Mouse (Mus musculus) E14TG2a.4 (cell line): ENCODE data around the gene Ubl3.
A peak's percentile ranks its signal among the peaks of the same experiment; 100 is the strongest.

Experiments
- H3K27me3 ChIP-seq: 2 replicates; pipeline ENCODE4 v1.6.1; 2014; ENCODE audit warnings: low read length, control low read depth; ENCODE audit not compliant: insufficient read depth
- H3K36me3 ChIP-seq: 2 replicates; pipeline ENCODE4 v1.6.1; 2014; ENCODE audit warnings: low read length, control low read depth; ENCODE audit not compliant: insufficient read depth
- H3K4me1 ChIP-seq: replicated peaks from 2 replicates; pipeline ENCODE4 v1.6.1; 2014; ENCODE audit warnings: low read depth, low read length, control low read depth
- H3K4me3 ChIP-seq: replicated peaks from 2 replicates; pipeline ENCODE4 v1.5.1; 2014; ENCODE audit warnings: mild to moderate bottlenecking, low read length
- H3K9me3 ChIP-seq: 2 replicates; pipeline ENCODE4 v1.6.1; 2014; ENCODE audit warnings: low read length, control low read depth
- CTCF ChIP-seq: conservative IDR thresholded peaks from 2 replicates; pipeline ENCODE4 v1.5.1; 2014; ENCODE audit warnings: low read length
- NANOG ChIP-seq: IDR thresholded peaks from 2 replicates; pipeline ENCODE4 v1.6.1; 2014; ENCODE audit warnings: borderline replicate concordance, low read length, mixed read lengths
- POU5F1 ChIP-seq: IDR thresholded peaks from 2 replicates; pipeline ENCODE4 v1.6.1; 2014; ENCODE audit warnings: low read length, borderline replicate concordance

Gene Ubl3

GRCm38 (mm10) chr5:148590603-148591447 is 38.2 kb upstream of the Ubl3 start:
- no peak for TF ChIP-seq NANOG
- TF ChIP-seq POU5F1: no peak
- TF ChIP-seq CTCF: no peak
- H3K36me3 ChIP-seq: no peaks in the 10 kb centered on the region
- H3K4me3 ChIP-seq: peak overlapping the region; percentile 37
- H3K4me1 ChIP-seq: peaks cover 64% of the 10 kb centered on the region
- no peaks in the 10 kb centered on the region for H3K27me3 ChIP-seq
- no peaks in the 10 kb centered on the region for H3K9me3 ChIP-seq

GRCm38 (mm10) chr5:148588987-148589386 is 36.4 kb upstream of the Ubl3 start:
- peaks cover 60% of the 10 kb centered on the region for H3K4me1 ChIP-seq
- H3K9me3 ChIP-seq: peaks cover 7% of the 10 kb centered on the region
- H3K4me3 ChIP-seq: no peak overlapping the region
- TF ChIP-seq NANOG: no peak
- TF ChIP-seq CTCF: no peak
- no peak for TF ChIP-seq POU5F1
- no peaks in the 10 kb centered on the region for H3K27me3 ChIP-seq
- H3K36me3 ChIP-seq: no peaks in the 10 kb centered on the region

DNA sequence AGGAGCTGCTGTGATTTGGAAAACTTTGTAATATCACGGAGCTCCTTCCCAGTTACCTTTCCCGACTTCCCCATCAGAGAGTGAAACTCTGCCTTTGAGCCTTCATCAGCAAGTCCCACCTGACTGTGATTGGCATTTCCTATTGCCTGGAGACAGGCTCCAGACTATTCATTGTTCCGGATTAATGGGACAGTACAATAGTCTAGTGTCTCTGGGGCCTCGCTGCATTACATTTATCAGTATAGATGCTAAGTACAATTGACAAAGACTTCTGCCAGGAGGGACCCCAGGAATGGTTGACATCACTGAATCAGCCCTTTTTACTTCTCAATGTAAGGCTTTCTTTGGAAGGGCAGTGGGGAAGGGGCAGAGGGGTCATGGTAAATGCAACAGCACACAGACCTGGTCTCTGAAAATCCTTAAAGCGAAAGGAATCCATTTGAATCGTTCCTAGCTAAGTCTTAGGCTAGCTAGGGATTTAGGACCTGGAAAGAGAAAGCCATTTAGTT is 35.6 kb upstream of the Ubl3 start:
- Histone ChIP-seq H3K36me3 (no peaks in the 10 kb centered on the region), H3K4me1 (peaks cover 53% of the 10 kb centered on the region), H3K9me3 (peaks cover 15% of the 10 kb centered on the region), H3K27me3 (no peaks in the 10 kb centered on the region), H3K4me3 (no peak overlapping the region)
- TF ChIP-seq POU5F1: no peak
- TF ChIP-seq NANOG: no peak
- TF ChIP-seq CTCF: no peak

DNA sequence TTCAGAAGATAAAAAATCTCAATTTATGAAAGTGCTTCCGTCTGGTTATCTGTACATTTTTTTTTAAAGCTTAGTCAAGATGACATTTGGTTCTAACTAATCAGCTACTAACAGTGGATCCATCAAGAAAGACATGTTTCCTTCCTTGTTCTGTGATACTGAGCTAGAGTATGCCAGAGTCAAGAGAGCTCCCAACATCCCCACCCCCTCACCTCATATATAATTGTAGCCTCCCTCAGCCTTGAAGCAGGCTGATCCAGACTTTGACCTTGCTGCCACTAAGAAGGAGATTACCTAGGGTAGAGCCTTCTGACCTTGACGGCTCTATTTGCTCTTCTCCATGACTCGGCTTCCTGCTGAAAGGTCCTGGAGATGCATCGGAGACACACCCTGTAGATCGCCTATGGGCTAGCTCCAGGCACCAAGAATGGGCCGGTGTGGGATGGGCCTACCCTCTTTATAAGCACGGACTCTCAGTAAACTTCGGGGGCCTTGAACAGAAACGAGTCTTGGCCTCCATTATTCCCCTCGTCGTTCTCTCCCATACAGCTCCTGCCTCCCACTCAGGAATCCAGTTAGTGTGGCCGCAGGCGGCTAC is 27.9 kb upstream of the Ubl3 start:
- peaks cover 41% of the 10 kb centered on the region for H3K4me1 ChIP-seq
- H3K4me3 ChIP-seq: no peak overlapping the region
- TF ChIP-seq NANOG (no peak; the same call in 1 of the 2 replicates), POU5F1 (no peak), CTCF (no peak)
- peaks cover 15% of the 10 kb centered on the region for H3K9me3 ChIP-seq
- H3K36me3 ChIP-seq: no peaks in the 10 kb centered on the region
- no peaks in the 10 kb centered on the region for H3K27me3 ChIP-seq

DNA sequence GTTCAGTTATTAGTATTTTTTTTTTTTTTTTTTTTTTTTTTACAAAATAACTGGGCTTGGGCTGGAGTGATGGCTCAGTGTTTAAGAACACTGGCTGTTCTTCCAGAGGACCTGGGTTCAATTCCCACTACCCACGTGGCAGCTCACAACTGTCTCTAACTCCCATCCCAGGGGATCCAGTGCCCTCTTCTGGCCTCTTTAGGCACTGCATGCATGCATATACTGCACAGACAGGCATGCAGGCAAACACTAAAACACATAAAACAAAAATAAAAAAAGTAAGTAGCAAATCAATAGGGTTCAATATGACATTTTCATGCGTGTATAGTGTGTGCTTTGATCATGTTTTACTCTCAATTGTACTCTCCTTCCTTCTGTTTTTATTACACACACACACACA is 26.6 kb upstream of the Ubl3 start:
- Histone ChIP-seq H3K27me3 (no peaks in the 10 kb centered on the region), H3K4me1 (peaks cover 55% of the 10 kb centered on the region), H3K9me3 (peaks cover 10% of the 10 kb centered on the region), H3K36me3 (no peaks in the 10 kb centered on the region), H3K4me3 (no peak overlapping the region)
- TF ChIP-seq NANOG (no peak), CTCF (peak; percentile 72)

DNA sequence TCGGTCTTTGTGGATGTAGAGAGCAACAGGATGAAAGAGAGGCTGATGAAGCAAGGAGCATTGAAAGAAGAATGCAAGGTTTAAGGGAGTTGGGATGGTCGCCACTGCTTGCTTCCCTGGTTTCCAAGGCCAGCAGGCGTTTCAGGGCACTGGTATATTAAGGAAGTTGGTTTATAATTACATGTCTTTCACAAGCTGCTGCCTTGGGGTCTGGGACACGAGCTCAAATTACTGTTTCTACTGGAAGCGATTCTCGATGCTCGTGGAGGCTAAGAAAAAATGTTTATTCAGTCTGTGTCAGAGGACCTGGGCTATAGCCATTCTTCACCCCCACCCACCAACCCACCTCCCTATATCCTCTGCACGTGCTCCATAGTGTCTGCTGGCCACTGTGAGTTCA is 25.8 kb upstream of the Ubl3 start:
- no peaks in the 10 kb centered on the region for H3K36me3 ChIP-seq
- TF ChIP-seq CTCF: no peak
- TF ChIP-seq POU5F1: no peak
- no peak for TF ChIP-seq NANOG
- H3K4me3 ChIP-seq: no peak overlapping the region
- H3K4me1 ChIP-seq: peaks cover 55% of the 10 kb centered on the region
- peaks cover 2% of the 10 kb centered on the region for H3K9me3 ChIP-seq
- H3K27me3 ChIP-seq: no peaks in the 10 kb centered on the region

DNA sequence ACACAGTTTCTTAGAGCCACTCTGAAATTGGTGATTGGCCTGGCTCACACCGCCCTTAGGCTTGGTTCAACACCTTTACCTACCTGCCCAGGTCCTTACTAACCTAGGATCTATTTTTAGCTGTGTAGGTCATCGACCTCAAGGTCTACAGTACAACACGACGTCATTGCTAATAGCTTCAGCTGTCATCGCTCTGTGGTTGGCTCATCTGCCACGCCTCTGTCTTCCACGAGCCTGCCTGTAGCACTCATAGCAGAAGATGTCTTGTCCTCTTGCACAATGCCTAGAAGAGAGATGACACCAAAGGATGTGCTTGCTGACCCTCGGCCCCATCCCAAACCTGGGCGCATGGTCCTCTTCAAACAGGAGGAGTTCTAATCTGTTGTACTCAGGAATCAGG is 24.7 kb upstream of the Ubl3 start:
- Histone ChIP-seq H3K4me3 (no peak overlapping the region), H3K27me3 (no peaks in the 10 kb centered on the region), H3K36me3 (no peaks in the 10 kb centered on the region), H3K4me1 (peaks cover 60% of the 10 kb centered on the region), H3K9me3 (no peaks in the 10 kb centered on the region)
- TF ChIP-seq NANOG: no peak
- no peak for TF ChIP-seq POU5F1
- TF ChIP-seq CTCF: no peak

DNA sequence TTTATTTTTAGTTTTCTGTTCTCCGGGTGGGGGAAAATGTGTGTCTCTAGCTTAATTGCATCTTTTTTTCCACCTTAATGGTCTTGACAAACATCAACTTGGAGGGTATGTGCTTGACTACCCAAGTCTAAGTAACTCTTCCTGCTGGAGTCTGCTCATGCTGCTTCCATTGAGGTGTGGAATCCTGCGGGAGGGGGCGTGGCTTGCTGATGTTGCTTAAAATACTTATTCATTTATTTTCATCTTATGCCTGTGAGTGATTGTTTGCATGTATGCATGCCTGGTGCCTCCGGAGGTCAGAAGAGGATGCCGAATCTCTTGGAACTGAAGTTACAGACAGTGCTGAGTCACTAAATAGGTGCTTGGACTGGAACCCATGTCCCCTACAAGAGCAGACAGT is 22.6 kb upstream of the Ubl3 start:
- no peaks in the 10 kb centered on the region for H3K36me3 ChIP-seq
- TF ChIP-seq CTCF (no peak), POU5F1 (no peak), NANOG (no peak)
- H3K27me3 ChIP-seq: no peaks in the 10 kb centered on the region
- peaks cover 57% of the 10 kb centered on the region for H3K4me1 ChIP-seq
- no peak overlapping the region for H3K4me3 ChIP-seq
- H3K9me3 ChIP-seq: no peaks in the 10 kb centered on the region

DNA sequence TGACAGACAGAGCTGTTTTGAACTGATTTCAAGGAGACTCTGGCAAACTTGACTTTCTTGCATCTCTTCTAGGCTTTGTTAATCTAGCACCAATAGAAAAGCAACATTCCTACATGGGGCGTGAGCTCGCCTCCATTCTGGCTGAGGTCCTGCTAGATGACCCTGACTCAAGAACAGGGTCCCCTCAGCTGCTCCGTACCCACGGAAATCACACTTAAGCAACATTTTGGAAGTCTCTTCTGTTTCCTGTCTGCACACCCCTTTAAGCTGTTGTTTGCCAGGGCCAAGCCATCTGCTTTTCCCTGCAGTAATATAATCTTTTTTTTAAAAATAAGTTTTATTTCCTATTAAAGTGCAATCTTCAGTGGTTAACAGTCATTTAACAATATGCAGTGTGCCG is 20.1 kb upstream of the Ubl3 start:
- no peaks in the 10 kb centered on the region for H3K27me3 ChIP-seq
- TF ChIP-seq CTCF: no peak
- no peak for TF ChIP-seq POU5F1
- TF ChIP-seq NANOG: no peak
- no peak overlapping the region for H3K4me3 ChIP-seq
- peaks cover 66% of the 10 kb centered on the region for H3K4me1 ChIP-seq
- H3K36me3 ChIP-seq: no peaks in the 10 kb centered on the region
- H3K9me3 ChIP-seq: peaks cover 2% of the 10 kb centered on the region; the same call in 1 of the 2 replicates
